Mouse (Mus musculus) lung, embryonic 14.5 days (tissue): ENCODE measurements around the gene Nol6. TPM values are rescaled to one million over a fixed set of nuclear protein-coding genes. Genes with fewer than 3 reads are reported as not detected.

Experiments used
- ATAC-seq: fragments of 200-750 bp; cut with Nextera tagmentation; 2 replicates; pipeline ENCODE4 v1.8.0; 2017; ENCODE audit warnings: mild to moderate bottlenecking, moderate TSS enrichment, moderate library complexity; ENCODE audit not compliant: insufficient read depth
- DNase-seq: peaks from one replicate; pipeline ENCODE4 v3.0.0-alpha.2; 2015
- H3K27ac ChIP-seq: fragments of 300-500 bp; sonication (generic); 2 replicates; pipeline ENCODE4 v1.5.1; 2014; ENCODE audit warnings: low read depth, mild to moderate bottlenecking, moderate library complexity
- H3K27me3 ChIP-seq: fragments of 300-500 bp; sonication (generic); 2 replicates; pipeline ENCODE4 v1.6.1; 2014; ENCODE audit warnings: low read length, control low read depth; ENCODE audit not compliant: insufficient read depth
- H3K36me3 ChIP-seq: fragments of 300-500 bp; sonication (generic); 2 replicates; pipeline ENCODE4 v1.6.1; 2014; ENCODE audit warnings: control low read depth; ENCODE audit not compliant: insufficient read depth
- H3K4me1 ChIP-seq: fragments of 300-500 bp; sonication (generic); 2 replicates; pipeline ENCODE4 v1.6.1; 2014; ENCODE audit warnings: antibody characterized with exemption, control low read depth; ENCODE audit not compliant: insufficient read depth
- H3K4me2 ChIP-seq: fragments of 300-500 bp; sonication (generic); 2 replicates; pipeline ENCODE4 v1.6.1; 2014; ENCODE audit warnings: mild to moderate bottlenecking
- H3K4me3 ChIP-seq: fragments of 300-500 bp; sonication (generic); 2 replicates; pipeline ENCODE4 v1.5.1; 2014; ENCODE audit warnings: low read depth, low read length
- H3K9ac ChIP-seq: fragments of 300-500 bp; sonication (generic); 2 replicates; pipeline ENCODE4 v1.6.1; 2014
- H3K9me3 ChIP-seq: fragments of 300-500 bp; sonication (generic); 2 replicates; pipeline ENCODE4 v1.6.1; 2016; ENCODE audit warnings: low read depth, low read length, control low read depth
- CTCF ChIP-seq: IDR thresholded peaks from 2 replicates; pipeline ENCODE4 v1.5.1; 2016; ENCODE audit warnings: antibody characterized with exemption, low read depth
- WGBS: fragments of 180-500 bp; shearing (Covaris S2); extraction: QIAGEN DNeasy Blood & Tissue Kit; methylation state at CpG from one replicate; pipeline ENCODE4 v1.1.7; 2014; 5-methylcytosine and 5-hydroxymethylcytosine counted together
- polyA plus RNA-seq: library from polyadenylated mRNA; unstranded; fragments of >200 nt; fragmentation: Nextera tagmentation; extraction: Ambion mirVana; gene quantifications from 2 replicates; pipeline ENCODE4 v1.2.1, GENCODE M21; 2014

Gene Nol6
- polyA plus RNA-seq, 1 experiment from 2014 or later: 32.4 TPM

GRCm38 (mm10) chr4:41102901-41103300, 21.4 kb downstream of the Nol6 start:
- H3K4me2 ChIP-seq: no peak overlapping the region
- H3K36me3 ChIP-seq: no peaks in the 10 kb centered on the region
- DNase-seq (no peak), ATAC-seq (no peak)
- no peak overlapping the region for H3K9ac ChIP-seq
- peaks cover 10% of the 10 kb centered on the region for H3K27me3 ChIP-seq
- H3K27ac ChIP-seq: no peak overlapping the region
- no peaks in the 10 kb centered on the region for H3K9me3 ChIP-seq
- H3K4me1 ChIP-seq: peaks cover 5% of the 10 kb centered on the region; the same call in 1 of the 2 replicates
- no peak overlapping the region for H3K4me3 ChIP-seq
- TF ChIP-seq CTCF: no peak

- Histone ChIP-seq H3K27me3 (peaks cover 21% of the 10 kb centered on the region), H3K9ac (no peak overlapping the region), H3K4me2 (no peak overlapping the region), H3K27ac (no peak overlapping the region), H3K4me1 (peaks cover 11% of the 10 kb centered on the region; the same call in 1 of the 2 replicates), H3K9me3 (no peaks in the 10 kb centered on the region), H3K36me3 (no peaks in the 10 kb centered on the region), H3K4me3 (no peak overlapping the region)
- TF ChIP-seq CTCF: no peak
- DNase-seq: no peak
- no peak for ATAC-seq
- WGBS: 47% methylated on average over 1 of the region's 1 CpGs
Observed at GRCm38 (mm10) chr4:41100986-41101385, 23.3 kb downstream of the Nol6 start.

GRCm38 (mm10) chr4:41098577-41098951, 25.7 kb downstream of the Nol6 start:
- 8% methylated on average over 11 of the region's 11 CpGs for WGBS
- Histone ChIP-seq H3K4me2 (peak overlapping the region; percentile 77), H3K9me3 (no peaks in the 10 kb centered on the region), H3K27me3 (peaks cover 21% of the 10 kb centered on the region), H3K36me3 (no peaks in the 10 kb centered on the region), H3K27ac (no peak overlapping the region), H3K4me3 (peak overlapping the region; percentile 36), H3K4me1 (peaks cover 11% of the 10 kb centered on the region; the same call in 1 of the 2 replicates), H3K9ac (no peak overlapping the region; the same call in 1 of the 2 replicates)
- ATAC-seq (0 out of 2 replicates have a peak, but pooled peaks have one; percentile 12), DNase-seq (no peak)
- TF ChIP-seq CTCF: no peak

GRCm38 (mm10) chr4:41097871-41098576, 26.2 kb downstream of the Nol6 start, which contains the start of gene Aqp3:
Aqp3 (minus strand) TSS chr4:41098183.
- under 1% methylated on average over 41 of the region's 42 CpGs for WGBS
- ATAC-seq: peak; percentile 33; the same call in 1 of the 2 replicates
- Histone ChIP-seq H3K9me3 (no peaks in the 10 kb centered on the region), H3K4me1 (peaks cover 11% of the 10 kb centered on the region; the same call in 1 of the 2 replicates), H3K36me3 (no peaks in the 10 kb centered on the region), H3K27me3 (peaks cover 21% of the 10 kb centered on the region), H3K4me3 (peak within 1 kb of the TSS; percentile 36), H3K27ac (no peak within 1 kb of the TSS), H3K4me2 (peak within 1 kb of the TSS; percentile 77), H3K9ac (peak within 1 kb of the TSS; percentile 40; the same call in 1 of the 2 replicates)
- peak; percentile 28; the same call in 1 of the 2 replicates for TF ChIP-seq CTCF
- DNase-seq: peak; percentile 62

GRCm38 (mm10) chr4:41097381-41097780, 26.9 kb downstream of the Nol6 start:
- no peaks in the 10 kb centered on the region for H3K9me3 ChIP-seq
- H3K4me1 ChIP-seq: peaks cover 11% of the 10 kb centered on the region; the same call in 1 of the 2 replicates
- no peak overlapping the region for H3K27ac ChIP-seq
- peaks cover 21% of the 10 kb centered on the region for H3K27me3 ChIP-seq
- no peak for DNase-seq
- H3K4me3 ChIP-seq: no peak overlapping the region
- 48% methylated on average over 13 of the region's 13 CpGs for WGBS
- H3K36me3 ChIP-seq: no peaks in the 10 kb centered on the region
- H3K9ac ChIP-seq: no peak overlapping the region
- ATAC-seq: no peak
- peak overlapping the region; percentile 77 for H3K4me2 ChIP-seq
- TF ChIP-seq CTCF: no peak

GRCm38 (mm10) chr4:41096794-41097193, 27.5 kb downstream of the Nol6 start:
- Histone ChIP-seq H3K9me3 (no peaks in the 10 kb centered on the region), H3K36me3 (no peaks in the 10 kb centered on the region), H3K4me2 (no peak overlapping the region), H3K9ac (no peak overlapping the region), H3K4me3 (no peak overlapping the region), H3K4me1 (peaks cover 11% of the 10 kb centered on the region; the same call in 1 of the 2 replicates), H3K27me3 (peaks cover 21% of the 10 kb centered on the region), H3K27ac (no peak overlapping the region)
- 57% methylated on average over 5 of the region's 5 CpGs for WGBS
- ATAC-seq (no peak), DNase-seq (no peak)
- no peak for TF ChIP-seq CTCF

GRCm38 (mm10) chr4:41096169-41096568, 28.1 kb downstream of the Nol6 start:
- no peak overlapping the region for H3K27ac ChIP-seq
- no peak for ATAC-seq
- peaks cover 21% of the 10 kb centered on the region for H3K27me3 ChIP-seq
- WGBS: 33% methylated on average over 8 of the region's 8 CpGs
- DNase-seq: peak; percentile 55
- H3K36me3 ChIP-seq: no peaks in the 10 kb centered on the region
- TF ChIP-seq CTCF: no peak
- no peak overlapping the region for H3K9ac ChIP-seq
- no peak overlapping the region for H3K4me2 ChIP-seq
- no peaks in the 10 kb centered on the region for H3K9me3 ChIP-seq
- H3K4me3 ChIP-seq: no peak overlapping the region
- H3K4me1 ChIP-seq: peaks cover 11% of the 10 kb centered on the region; the same call in 1 of the 2 replicates
